Mouse (Mus musculus): ENCODE measurements around the gene Hif1an. TPM values are rescaled to one million over a fixed set of nuclear protein-coding genes. Genes with fewer than 3 reads are reported as not detected.

Gene Hif1an
- polyA plus RNA-seq, 1 experiment: 11.5 TPM

DNA sequence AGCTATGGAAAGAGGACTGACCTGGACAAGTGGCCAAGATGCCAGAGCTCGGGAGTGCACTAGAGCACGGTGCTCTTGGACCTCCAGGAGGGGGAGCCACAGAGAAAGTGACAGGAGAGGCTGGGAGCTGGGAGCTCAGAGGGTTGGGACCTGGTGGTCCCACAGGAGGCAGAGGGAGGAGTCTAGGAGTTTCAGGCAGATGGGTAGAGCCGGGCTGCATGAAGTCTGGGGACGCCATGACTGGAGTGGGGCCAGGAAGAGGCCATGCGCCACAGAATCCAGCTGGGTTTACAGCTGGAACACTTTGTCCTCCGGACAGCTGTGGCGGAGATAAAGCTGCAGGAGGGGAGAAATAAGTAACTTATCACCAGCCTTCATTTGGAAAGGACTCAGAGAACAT, 43.5 kb upstream of the Hif1an start:
- WGBS: 18% methylated on average over 7 of the region's 7 CpGs
- no peak overlapping the region for H3K4me3 ChIP-seq (ENCODE audit: low read depth, low read length)
- H3K36me3 ChIP-seq (ENCODE audit: control insufficient read depth, insufficient read depth, low read length): no peaks in the 10 kb centered on the region
- H3K4me1 ChIP-seq (ENCODE audit: control insufficient read depth, insufficient read depth, insufficient read length, low read length): peaks cover 2% of the 10 kb centered on the region; the same call in 1 of the 2 replicates
- no peaks in the 10 kb centered on the region; the same call in 1 of the 2 replicates for H3K27me3 ChIP-seq (ENCODE audit: control insufficient read depth, insufficient read depth, low read length)
- TF ChIP-seq CTCF (IDR thresholded peaks at IDR 0.05; ENCODE audit: extremely low read depth, insufficient read length, insufficient replicate concordance, low read depth, low read length) (no peak), POLR2A (IDR thresholded peaks at IDR 0.05; ENCODE audit: low read depth, low read length) (no peak)
- H3K27ac ChIP-seq (ENCODE audit: insufficient read depth, low read depth, low read length): no peak overlapping the region

DNA sequence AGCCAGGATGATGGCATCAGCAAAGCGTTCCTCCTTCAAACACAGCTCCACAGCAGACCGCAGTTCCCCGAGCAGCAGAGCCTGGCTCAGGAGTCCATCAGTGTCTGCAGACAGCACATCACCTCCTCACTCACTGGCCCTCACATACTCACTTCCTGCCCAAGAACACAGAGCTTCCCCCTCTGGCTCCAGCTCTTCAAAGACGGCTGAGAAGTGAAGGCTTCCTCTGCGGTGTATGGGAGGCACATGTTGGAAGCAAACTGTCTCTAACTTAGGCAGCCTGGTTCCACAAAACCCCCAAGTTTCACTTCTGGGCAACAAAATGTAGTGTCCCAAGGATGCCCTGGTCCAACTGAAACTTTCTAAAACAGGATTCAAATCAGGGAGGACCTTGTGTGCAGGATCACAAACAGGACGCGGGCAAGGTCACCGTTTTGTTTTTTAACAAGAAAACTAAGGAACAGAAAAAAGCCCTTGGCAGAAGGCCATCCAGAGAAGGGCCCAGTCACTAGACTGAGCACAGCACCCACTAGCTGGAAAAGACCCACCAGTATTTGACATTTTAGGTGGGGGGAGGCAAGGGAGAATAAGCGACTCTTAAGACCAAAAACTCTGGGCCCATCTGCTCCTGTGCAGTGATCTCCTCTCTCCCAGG, 37.0 kb upstream of the Hif1an start:
- Histone ChIP-seq H3K27ac (ENCODE audit: insufficient read depth, low read depth, low read length) (no peak overlapping the region), H3K27me3 (ENCODE audit: control insufficient read depth, insufficient read depth, low read length) (no peaks in the 10 kb centered on the region), H3K36me3 (ENCODE audit: control insufficient read depth, insufficient read depth, low read length) (no peaks in the 10 kb centered on the region), H3K4me1 (ENCODE audit: control insufficient read depth, insufficient read depth, insufficient read length, low read length) (no peaks in the 10 kb centered on the region), H3K4me3 (ENCODE audit: low read depth, low read length) (no peak overlapping the region)
- TF ChIP-seq POLR2A (IDR thresholded peaks at IDR 0.05; ENCODE audit: low read depth, low read length) (no peak), CTCF (IDR thresholded peaks at IDR 0.05; ENCODE audit: extremely low read depth, insufficient read length, insufficient replicate concordance, low read depth, low read length) (no peak)
- WGBS: 73% methylated on average over 9 of the region's 9 CpGs

DNA sequence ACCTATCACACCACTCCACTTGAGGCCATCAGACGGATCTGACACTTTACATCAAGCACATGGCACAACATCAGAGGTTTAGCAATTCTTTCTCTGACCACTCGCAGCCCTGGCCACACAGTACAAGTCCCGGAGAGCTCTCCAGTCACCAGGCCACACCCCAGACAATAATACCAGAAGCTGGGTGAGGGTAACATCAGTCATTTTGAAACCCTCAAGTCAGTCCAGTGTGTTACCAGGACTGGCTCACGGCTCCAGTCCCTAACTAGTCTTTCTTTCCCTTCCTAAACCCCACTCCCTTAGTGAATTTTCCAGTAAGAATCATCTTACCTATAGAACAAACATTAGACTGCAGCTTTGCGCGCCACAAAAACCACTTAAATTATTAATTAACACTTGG, 32.6 kb upstream of the Hif1an start:
- Histone ChIP-seq H3K27me3 (ENCODE audit: control insufficient read depth, insufficient read depth, low read length) (no peaks in the 10 kb centered on the region), H3K27ac (ENCODE audit: insufficient read depth, low read depth, low read length) (no peak overlapping the region), H3K4me3 (ENCODE audit: low read depth, low read length) (no peak overlapping the region), H3K4me1 (ENCODE audit: control insufficient read depth, insufficient read depth, insufficient read length, low read length) (no peaks in the 10 kb centered on the region), H3K36me3 (ENCODE audit: control insufficient read depth, insufficient read depth, low read length) (no peaks in the 10 kb centered on the region)
- WGBS: 78% methylated on average over 6 of the region's 6 CpGs
- no peak for TF ChIP-seq POLR2A (IDR thresholded peaks at IDR 0.05; ENCODE audit: low read depth, low read length)
- no peak for TF ChIP-seq CTCF (IDR thresholded peaks at IDR 0.05; ENCODE audit: extremely low read depth, insufficient read length, insufficient replicate concordance, low read depth, low read length)

DNA sequence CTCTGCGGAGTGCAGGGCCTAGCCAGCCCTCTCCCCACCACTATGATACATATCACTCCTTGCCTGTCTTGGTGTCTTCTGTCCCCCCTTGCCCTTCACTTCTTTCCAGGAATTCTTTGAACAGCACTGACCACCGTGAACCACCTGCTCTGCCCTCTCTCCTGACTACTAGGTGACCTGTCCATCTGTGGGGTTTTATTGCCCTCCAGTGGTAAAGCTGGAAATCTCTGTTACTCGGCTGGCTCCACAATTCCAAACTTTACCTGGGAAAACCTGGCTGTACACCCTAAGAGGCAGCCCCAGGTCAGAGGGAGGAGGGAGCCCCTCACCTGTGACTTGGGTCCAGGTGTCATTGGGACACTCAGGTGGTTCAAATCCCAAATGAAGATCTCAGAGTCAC, 27.3 kb upstream of the Hif1an start:
- WGBS: 40% methylated on average over 3 of the region's 3 CpGs

DNA sequence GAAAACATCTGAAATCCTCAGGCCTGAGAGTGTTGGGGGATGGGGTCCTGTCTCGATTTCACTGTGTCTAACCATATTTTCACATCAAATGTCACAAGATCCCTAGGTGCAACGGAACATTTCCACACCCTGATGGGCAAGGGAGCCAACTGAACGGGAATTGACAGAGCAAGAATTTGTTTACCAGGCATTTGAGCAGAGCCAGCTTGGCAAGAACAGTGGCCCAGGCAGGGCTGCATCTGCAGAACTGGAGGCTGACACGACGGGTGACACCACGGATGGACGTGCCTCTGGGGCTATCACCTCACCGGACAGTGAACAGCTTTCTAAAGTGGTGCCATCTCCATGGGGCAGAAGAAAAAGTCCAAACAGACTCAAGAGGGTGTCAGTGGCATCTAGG, 25.2 kb upstream of the Hif1an start:
- H3K36me3 ChIP-seq (ENCODE audit: control insufficient read depth, insufficient read depth, low read length): no peaks in the 10 kb centered on the region
- H3K4me1 ChIP-seq (ENCODE audit: control insufficient read depth, insufficient read depth, insufficient read length, low read length): no peaks in the 10 kb centered on the region
- no peak overlapping the region for H3K27ac ChIP-seq (ENCODE audit: insufficient read depth, low read depth, low read length)
- TF ChIP-seq POLR2A (IDR thresholded peaks at IDR 0.05; ENCODE audit: low read depth, low read length) (no peak), CTCF (IDR thresholded peaks at IDR 0.05; ENCODE audit: extremely low read depth, insufficient read length, insufficient replicate concordance, low read depth, low read length) (no peak)
- H3K4me3 ChIP-seq (ENCODE audit: low read depth, low read length): no peak overlapping the region
- WGBS: 84% methylated on average over 8 of the region's 8 CpGs
- H3K27me3 ChIP-seq (ENCODE audit: control insufficient read depth, insufficient read depth, low read length): no peaks in the 10 kb centered on the region

More for the DNA sequence above, 27.3 kb upstream of the Hif1an start:
- Histone ChIP-seq H3K27ac (ENCODE audit: insufficient read depth, low read depth, low read length) (no peak overlapping the region), H3K4me1 (ENCODE audit: control insufficient read depth, insufficient read depth, insufficient read length, low read length) (no peaks in the 10 kb centered on the region), H3K4me3 (ENCODE audit: low read depth, low read length) (no peak overlapping the region), H3K27me3 (ENCODE audit: control insufficient read depth, insufficient read depth, low read length) (no peaks in the 10 kb centered on the region), H3K36me3 (ENCODE audit: control insufficient read depth, insufficient read depth, low read length) (no peaks in the 10 kb centered on the region)
- TF ChIP-seq POLR2A (IDR thresholded peaks at IDR 0.05; ENCODE audit: low read depth, low read length): no peak

DNA sequence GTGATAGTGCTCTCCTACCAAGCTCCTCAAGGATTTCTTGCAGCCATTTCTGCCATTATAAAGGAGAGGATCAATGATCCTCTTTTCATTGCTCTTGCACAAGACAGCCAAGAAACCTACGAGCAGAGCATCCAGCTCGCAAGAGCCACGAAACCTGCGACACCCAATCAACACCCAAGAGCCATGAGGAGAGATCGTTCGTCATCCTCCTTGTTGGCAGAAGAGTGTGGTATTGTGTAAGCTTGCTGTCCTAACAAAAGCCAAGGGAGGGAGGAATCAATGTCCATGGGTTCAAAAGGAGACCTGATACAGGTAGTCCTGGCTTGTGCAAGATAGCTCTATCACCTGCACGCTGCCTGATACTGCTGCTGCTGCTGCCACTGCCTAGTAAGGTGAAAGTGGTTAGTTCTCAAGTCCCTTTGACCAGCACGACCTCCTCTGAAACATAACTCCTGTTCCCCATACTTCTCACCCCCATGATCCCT, 19.9 kb upstream of the Hif1an start:
- Histone ChIP-seq H3K27ac (ENCODE audit: insufficient read depth, low read depth, low read length) (no peak overlapping the region), H3K27me3 (ENCODE audit: control insufficient read depth, insufficient read depth, low read length) (0 out of 2 replicates have a peak, but pooled peaks cover 4% of the 10 kb centered on the region), H3K36me3 (ENCODE audit: control insufficient read depth, insufficient read depth, low read length) (peaks cover under 1% of the 10 kb centered on the region; the same call in 1 of the 2 replicates), H3K4me3 (ENCODE audit: low read depth, low read length) (no peak overlapping the region), H3K4me1 (ENCODE audit: control insufficient read depth, insufficient read depth, insufficient read length, low read length) (no peaks in the 10 kb centered on the region)
- 81% methylated on average over 8 of the region's 8 CpGs for WGBS
- TF ChIP-seq POLR2A (IDR thresholded peaks at IDR 0.05; ENCODE audit: low read depth, low read length) (no peak), CTCF (IDR thresholded peaks at IDR 0.05; ENCODE audit: extremely low read depth, insufficient read length, insufficient replicate concordance, low read depth, low read length) (no peak)

DNA sequence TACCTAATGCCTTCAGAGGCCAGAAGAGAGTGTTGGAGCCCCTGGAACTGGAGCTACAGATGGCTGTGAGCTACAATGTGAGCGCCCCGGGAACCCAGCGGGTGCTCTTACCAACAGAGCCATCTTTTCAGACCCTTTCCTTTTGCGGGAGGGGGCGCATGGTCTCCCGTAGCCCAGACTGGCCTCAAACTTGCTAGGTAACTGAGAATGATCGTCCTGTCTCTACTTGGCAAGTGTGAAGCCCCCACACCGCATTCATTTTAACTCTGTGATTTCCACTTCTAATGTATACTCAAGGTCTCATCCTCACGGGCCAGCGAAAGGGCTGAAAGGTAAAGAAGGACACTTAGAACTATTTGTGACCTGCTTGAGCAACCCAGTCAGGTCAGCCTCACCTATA, 18.3 kb upstream of the Hif1an start:
- Histone ChIP-seq H3K27me3 (ENCODE audit: control insufficient read depth, insufficient read depth, low read length) (0 out of 2 replicates have a peak, but pooled peaks cover 4% of the 10 kb centered on the region), H3K4me3 (ENCODE audit: low read depth, low read length) (no peak overlapping the region), H3K36me3 (ENCODE audit: control insufficient read depth, insufficient read depth, low read length) (peaks cover 12% of the 10 kb centered on the region), H3K4me1 (ENCODE audit: control insufficient read depth, insufficient read depth, insufficient read length, low read length) (no peaks in the 10 kb centered on the region), H3K27ac (ENCODE audit: insufficient read depth, low read depth, low read length) (no peak overlapping the region)
- TF ChIP-seq POLR2A (IDR thresholded peaks at IDR 0.05; ENCODE audit: low read depth, low read length) (no peak), CTCF (IDR thresholded peaks at IDR 0.05; ENCODE audit: extremely low read depth, insufficient read length, insufficient replicate concordance, low read depth, low read length) (no peak)
- WGBS: 72% methylated on average over 10 of the region's 10 CpGs
